Mouse (Mus musculus): ENCODE data around the gene Eya2.

DNA sequence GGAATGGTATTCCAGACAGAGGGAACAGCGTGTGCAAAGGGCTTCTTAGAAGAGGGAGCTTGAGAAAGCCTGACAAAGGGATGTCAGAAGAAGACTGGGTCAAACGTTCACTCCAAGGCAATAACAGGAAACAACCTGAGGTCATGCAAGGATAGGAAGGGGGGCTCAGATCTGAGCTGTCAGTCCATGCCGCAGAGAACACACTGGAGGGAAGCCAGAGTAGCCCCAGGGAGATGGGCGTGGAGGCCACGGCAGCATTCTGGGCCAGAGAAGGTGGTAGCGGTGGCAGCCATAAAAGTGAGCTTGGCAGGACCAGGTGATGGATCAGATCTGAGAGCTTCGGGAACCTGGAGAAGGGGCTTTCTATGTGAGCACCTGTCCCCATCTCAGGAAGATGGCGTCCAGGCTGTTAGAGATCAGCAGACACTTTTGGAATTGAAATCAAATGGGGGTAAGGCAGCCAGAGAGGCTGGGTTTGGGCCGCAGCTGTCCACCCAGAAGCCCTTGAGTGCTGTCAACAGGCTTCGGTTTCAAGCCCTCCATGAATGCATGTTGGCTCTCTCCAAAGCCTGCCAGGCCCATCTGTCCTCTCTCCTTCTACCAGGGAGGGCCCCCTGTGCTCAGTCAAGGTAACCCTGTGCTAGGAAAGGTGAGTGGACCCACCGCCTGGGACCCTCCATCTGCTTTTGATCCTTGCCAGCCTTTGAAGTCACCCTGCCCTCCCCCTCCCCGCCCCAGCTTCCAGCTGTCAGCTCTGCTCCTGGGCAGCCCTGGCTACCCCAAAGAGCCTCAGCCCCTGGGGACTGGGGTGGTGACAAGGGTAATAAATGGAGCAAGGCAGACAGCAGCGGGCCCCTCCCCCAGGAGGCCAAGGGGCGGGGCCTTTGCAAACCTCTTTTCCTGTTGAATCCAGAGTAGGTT, 58.4 kb downstream of the Eya2 start:
- TF ChIP-seq CTCF (IDR thresholded peaks at IDR 0.05; ENCODE audit: low read depth) = no peak
- TF ChIP-seq EP300 (optimal IDR thresholded peaks at IDR 0.05) = no peak
